Mouse (Mus musculus) retina, postnatal 1 day (tissue): ENCODE measurements around the gene Dok5.
A peak's percentile ranks its signal among the peaks of the same experiment; 100 is the strongest.

Source experiments
- DNase-seq: peaks from one replicate; pipeline ENCODE4 v3.0.0-alpha.2; 2012

The Dok5 gene

GRCm38 (mm10) chr2:170738891-170739290, 7.3 kb downstream of the Dok5 start:
- DNase-seq = no peak

- peak; percentile 51 for DNase-seq
These were observed 8.2 kb downstream of the Dok5 start for GRCm38 (mm10) chr2:170739713-170740365.

GRCm38 (mm10) chr2:170743521-170743920, 11.9 kb downstream of the Dok5 start:
- DNase-seq = no peak

- DNase-seq = no peak
These were observed 17.3 kb downstream of the Dok5 start for GRCm38 (mm10) chr2:170748901-170749300.

GRCm38 (mm10) chr2:170752191-170752850, 20.7 kb downstream of the Dok5 start:
- DNase-seq = no peak

GRCm38 (mm10) chr2:170755817-170756216, 24.2 kb downstream of the Dok5 start:
- DNase-seq = no peak

- peak; percentile 14 for DNase-seq
These were observed 25.1 kb downstream of the Dok5 start for GRCm38 (mm10) chr2:170756667-170757066.

- peak; percentile 43 for DNase-seq
These were observed 25.7 kb downstream of the Dok5 start for GRCm38 (mm10) chr2:170757228-170757875.

GRCm38 (mm10) chr2:170758201-170758600, 26.6 kb downstream of the Dok5 start:
- DNase-seq = peak; percentile 12

GRCm38 (mm10) chr2:170764704-170765103, 33.1 kb downstream of the Dok5 start:
- no peak for DNase-seq

GRCm38 (mm10) chr2:170767243-170767642, 35.6 kb downstream of the Dok5 start:
- no peak for DNase-seq

- DNase-seq = no peak
These were observed 37.1 kb downstream of the Dok5 start for GRCm38 (mm10) chr2:170768699-170769098.

- peak; percentile 14 for DNase-seq
These were observed 39.9 kb downstream of the Dok5 start for GRCm38 (mm10) chr2:170771555-170771954.

GRCm38 (mm10) chr2:170772126-170772884, 40.7 kb downstream of the Dok5 start:
- DNase-seq = peak; percentile 53

- peak; percentile 10 for DNase-seq
These were observed 41.3 kb downstream of the Dok5 start for GRCm38 (mm10) chr2:170772885-170773270.

GRCm38 (mm10) chr2:170775577-170775976, 44.0 kb downstream of the Dok5 start:
- no peak for DNase-seq

- DNase-seq = no peak
These were observed 44.5 kb downstream of the Dok5 start for GRCm38 (mm10) chr2:170776107-170776506.

GRCm38 (mm10) chr2:170777572-170777971, 46.0 kb downstream of the Dok5 start:
- no peak for DNase-seq

- peak; percentile 13 for DNase-seq
These were observed 48.6 kb downstream of the Dok5 start for GRCm38 (mm10) chr2:170780010-170780750.

- no peak for DNase-seq
These were observed 56.5 kb downstream of the Dok5 start for GRCm38 (mm10) chr2:170788101-170788500.

GRCm38 (mm10) chr2:170791332-170792017, 59.9 kb downstream of the Dok5 start:
- DNase-seq = peak; percentile 59

GRCm38 (mm10) chr2:170795242-170795641, 63.6 kb downstream of the Dok5 start:
- DNase-seq = no peak
